ENCODE assay signal across 14 mouse cellular contexts in genomic region chr9:99797066-99797770, GRCm38 (mm10).
DNase-seq lines count a peak whose midpoint lies in the region; ATAC-seq and TF ChIP-seq lines count a peak whose summit lies in the region.
"Had no signal": no experiment of that assay in that cellular context is flagged by ENCODE, and none has a peak within 500 bp of the region (broad histone marks: within the 10 kb centered on the region; RNA-seq: fewer than 3 reads in every experiment).

No protein-coding gene starts in this region.

- H3K4me2 ChIP-seq in hindbrain, embryonic 14.5 days (replicated peaks): no peak overlapping the region
- H3K4me2 ChIP-seq in hindbrain, embryonic 11.5 days (replicated peaks; ENCODE audit: low read depth, low read length): no peak overlapping the region
- H3K4me2 ChIP-seq in midbrain, postnatal 0 days (ENCODE audit: low read depth, low read length, poor library complexity, severe bottlenecking): no peak overlapping the region
- no peak overlapping the region for H3K4me2 ChIP-seq in stomach, postnatal 0 days (replicated peaks; ENCODE audit: low read depth)
- H3K4me2 ChIP-seq: liver, embryonic 12.5 days; lung, embryonic 15.5 days had no signal

- peaks cover 56% of the 10 kb centered on the region for H3K4me1 ChIP-seq in hindbrain, embryonic 10.5 days (replicated peaks)
- H3K4me1 ChIP-seq in hindbrain, embryonic 14.5 days (replicated peaks; ENCODE audit: control insufficient read depth, insufficient read depth, low read length): peaks cover 28% of the 10 kb centered on the region
- H3K4me1 ChIP-seq in hindbrain, embryonic 11.5 days (replicated peaks; ENCODE audit: control insufficient read depth, insufficient read depth, low read length): peaks cover 3% of the 10 kb centered on the region; the same call in 1 of the 2 replicates
- H3K4me1 ChIP-seq in midbrain, postnatal 0 days (ENCODE audit: insufficient read depth, low read length): peaks cover 9% of the 10 kb centered on the region; the same call in 1 of the 2 replicates
- no peaks in the 10 kb centered on the region for H3K4me1 ChIP-seq in heart, adult 2 months (ENCODE audit: control insufficient read depth, insufficient read depth, low read length)
- H3K4me1 ChIP-seq in stomach, postnatal 0 days (replicated peaks; ENCODE audit: control insufficient read depth, insufficient read depth): no peaks in the 10 kb centered on the region

- TF ChIP-seq EP300 in heart, adult 2 months (IDR thresholded peaks at IDR 0.05; ENCODE audit: insufficient read depth, low read depth, low read length): no peak
- TF ChIP-seq EP300 in stomach, postnatal 0 days (optimal IDR thresholded peaks at IDR 0.05): no peak

- peak overlapping the region; percentile 70 for H3K27ac ChIP-seq in hindbrain, embryonic 10.5 days
- H3K27ac ChIP-seq in hindbrain, embryonic 14.5 days: no peak overlapping the region
- H3K27ac ChIP-seq in hindbrain, embryonic 11.5 days (ENCODE audit: low read depth, low read length): no peak overlapping the region
- no peak overlapping the region for H3K27ac ChIP-seq in midbrain, postnatal 0 days (ENCODE audit: low read depth, low read length)
- H3K27ac ChIP-seq in heart, adult 2 months: no peak overlapping the region
- no peak overlapping the region for H3K27ac ChIP-seq in stomach, postnatal 0 days (replicated peaks)
- H3K27ac ChIP-seq: limb, embryonic 10.5 days; liver, embryonic 12.5 days; lung, embryonic 15.5 days had no signal

- TF ChIP-seq POLR2A in heart, adult 2 months (IDR thresholded peaks at IDR 0.05; ENCODE audit: insufficient read depth, low read depth, low read length): no peak

- H3K27me3 ChIP-seq in hindbrain, embryonic 10.5 days (ENCODE audit: insufficient read depth, poor library complexity, severe bottlenecking): peaks cover 50% of the 10 kb centered on the region
- H3K27me3 ChIP-seq in hindbrain, embryonic 14.5 days (ENCODE audit: control insufficient read depth, insufficient read depth, low read length): 0 out of 2 replicates have a peak, but pooled peaks cover 8% of the 10 kb centered on the region
- peaks cover 9% of the 10 kb centered on the region for H3K27me3 ChIP-seq in hindbrain, embryonic 11.5 days (ENCODE audit: control insufficient read depth, insufficient read depth, low read length)
- no peaks in the 10 kb centered on the region for H3K27me3 ChIP-seq in midbrain, postnatal 0 days (ENCODE audit: insufficient read depth, low read length)
- peaks cover 3% of the 10 kb centered on the region; the same call in 1 of the 2 replicates for H3K27me3 ChIP-seq in heart, adult 2 months (ENCODE audit: control insufficient read depth, insufficient read depth, low read length)
- H3K27me3 ChIP-seq in stomach, postnatal 0 days (ENCODE audit: control insufficient read depth, insufficient read depth, low read length): no peaks in the 10 kb centered on the region
- H3K27me3 ChIP-seq: lung, embryonic 15.5 days had no signal

- H3K79me2 ChIP-seq in heart, adult 2 months (replicated peaks; ENCODE audit: control insufficient read depth, insufficient read depth, low read length): no peaks in the 10 kb centered on the region

- H3K4me3 ChIP-seq in hindbrain, embryonic 10.5 days: no peak overlapping the region
- no peak overlapping the region for H3K4me3 ChIP-seq in hindbrain, embryonic 14.5 days (replicated peaks; ENCODE audit: low read length)
- H3K4me3 ChIP-seq in hindbrain, embryonic 11.5 days (ENCODE audit: low read depth, low read length): no peak overlapping the region
- no peak overlapping the region for H3K4me3 ChIP-seq in midbrain, postnatal 0 days (ENCODE audit: low read depth, low read length)
- no peak overlapping the region for H3K4me3 ChIP-seq in heart, adult 2 months
- no peak overlapping the region for H3K4me3 ChIP-seq in stomach, postnatal 0 days (ENCODE audit: low read depth, low read length)
- H3K4me3 ChIP-seq: limb, embryonic 10.5 days; liver, embryonic 12.5 days; lung, embryonic 15.5 days had no signal

- intact Hi-C loops in heart, adult 2 months (cut with DNase I): no loop called here

- DNase-seq in hindbrain, embryonic 10.5 days (ENCODE audit: low spot score): peak; percentile 53
- no peak for DNase-seq in hindbrain, embryonic 14.5 days (ENCODE audit: low spot score)
- peak; percentile 68 for DNase-seq in embryo, embryonic 10.5 days (ENCODE audit: low spot score)
- DNase-seq in hindbrain, embryonic 11.5 days (ENCODE audit: low spot score): peak; percentile 60
- peak; percentile 52 for DNase-seq in midbrain, postnatal 0 days (ENCODE audit: low spot score)
- DNase-seq in heart, adult 2 months: no peak
- no peak for DNase-seq in urinary bladder, adult 2 months (ENCODE audit: low spot score)
- DNase-seq in stomach, postnatal 0 days (ENCODE audit: low spot score): no peak
- DNase-seq: cerebellum, adult 11 months; cerebellum, postnatal 36 days had no signal

- H3K36me3 ChIP-seq in hindbrain, embryonic 10.5 days: no peaks in the 10 kb centered on the region
- no peaks in the 10 kb centered on the region for H3K36me3 ChIP-seq in hindbrain, embryonic 14.5 days (replicated peaks; ENCODE audit: control insufficient read depth, insufficient read depth)
- H3K36me3 ChIP-seq in hindbrain, embryonic 11.5 days (ENCODE audit: control insufficient read depth, insufficient read depth, low read length): no peaks in the 10 kb centered on the region
- H3K36me3 ChIP-seq in midbrain, postnatal 0 days (ENCODE audit: insufficient read depth, low read length): no peaks in the 10 kb centered on the region
- H3K36me3 ChIP-seq in heart, adult 2 months (ENCODE audit: control insufficient read depth, insufficient read depth, low read length): no peaks in the 10 kb centered on the region
- H3K36me3 ChIP-seq in stomach, postnatal 0 days (ENCODE audit: control insufficient read depth, insufficient read depth, low read length): no peaks in the 10 kb centered on the region
- H3K36me3 ChIP-seq: limb, embryonic 10.5 days; liver, embryonic 12.5 days; lung, embryonic 15.5 days had no signal

- no peak overlapping the region for H3K9ac ChIP-seq in hindbrain, embryonic 14.5 days
- no peak overlapping the region for H3K9ac ChIP-seq in hindbrain, embryonic 11.5 days (ENCODE audit: low read depth, low read length)
- H3K9ac ChIP-seq in midbrain, postnatal 0 days (replicated peaks; ENCODE audit: low read length, poor library complexity, severe bottlenecking): no peak overlapping the region
- no peak overlapping the region for H3K9ac ChIP-seq in heart, adult 2 months (ENCODE audit: low read depth, low read length)
- no peak overlapping the region for H3K9ac ChIP-seq in stomach, postnatal 0 days (ENCODE audit: low read length)
- H3K9ac ChIP-seq: liver, embryonic 12.5 days; lung, embryonic 15.5 days had no signal

- ATAC-seq in hindbrain, embryonic 14.5 days (ENCODE audit: low FRiP score): no peak
- ATAC-seq in hindbrain, embryonic 11.5 days (ENCODE audit: low FRiP score): peak; percentile 46
- ATAC-seq in midbrain, postnatal 0 days (ENCODE audit: low FRiP score): no peak
- no peak for ATAC-seq in stomach, postnatal 0 days (ENCODE audit: low FRiP score, low TSS enrichment)
- ATAC-seq: inflammation-experienced regulatory T-cells, adult 6 months; liver, embryonic 12.5 days had no signal

- 28% methylated on average over 9 of the region's 9 CpGs for WGBS in hindbrain, embryonic 10.5 days
- 14% methylated on average over 9 of the region's 9 CpGs for WGBS in hindbrain, embryonic 14.5 days
- 27% methylated on average over 9 of the region's 9 CpGs for WGBS in hindbrain, embryonic 11.5 days
- WGBS in midbrain, postnatal 0 days: 21% methylated on average over 9 of the region's 9 CpGs
- WGBS in heart, adult 2 months: 65% methylated on average over 9 of the region's 9 CpGs
- 56% methylated on average over 9 of the region's 9 CpGs for WGBS in stomach, postnatal 0 days

- TF ChIP-seq CTCF in midbrain, postnatal 0 days (IDR thresholded peaks at IDR 0.05): no peak
- no peak for TF ChIP-seq CTCF in heart, adult 2 months (IDR thresholded peaks at IDR 0.05)
- no peak for TF ChIP-seq CTCF in stomach, postnatal 0 days (IDR thresholded peaks at IDR 0.05; ENCODE audit: low read depth)

- no peaks in the 10 kb centered on the region for H3K9me3 ChIP-seq in hindbrain, embryonic 10.5 days
- no peaks in the 10 kb centered on the region for H3K9me3 ChIP-seq in hindbrain, embryonic 14.5 days (ENCODE audit: control insufficient read depth, low read length)
- H3K9me3 ChIP-seq in hindbrain, embryonic 11.5 days (ENCODE audit: control insufficient read depth, low read length): no peaks in the 10 kb centered on the region
- H3K9me3 ChIP-seq in midbrain, postnatal 0 days (ENCODE audit: low read length): no peaks in the 10 kb centered on the region
- no peaks in the 10 kb centered on the region for H3K9me3 ChIP-seq in stomach, postnatal 0 days (ENCODE audit: control insufficient read depth, low read length)
- H3K9me3 ChIP-seq: limb, embryonic 10.5 days; liver, embryonic 12.5 days; lung, embryonic 15.5 days had no signal

Comparison
In these comparisons a context has a peak if more than half of its experiments do, and no peak if none do; other contexts are left out.
1. DNase-seq: peak in hindbrain, embryonic 10.5 days (single experiment), embryo, embryonic 10.5 days (single experiment), hindbrain, embryonic 11.5 days (single experiment) and midbrain, postnatal 0 days (single experiment); none in hindbrain, embryonic 14.5 days (single experiment), heart, adult 2 months (0 of 2), urinary bladder, adult 2 months (single experiment) and stomach, postnatal 0 days (single experiment).